Mouse (Mus musculus): Measurements from ENCODE around the gene Tmem120a.

The Tmem120a gene

GRCm38 (mm10) chr5:135743741-135744609, at the start of gene Tmem120a:
Gene Tmem120a, minus strand, starts transcription at chr5:135744448.
- CTCF ChIA-PET: interaction anchor here (0.6 to 0.7 kb wide), 3 partner anchors 19 to 167 kb away, joined by 3 read pairs; no protein-coding TSS in a partner anchor

GRCm38 (mm10) chr5:135782901-135783300, 38.7 kb upstream of the Tmem120a start:
- CTCF ChIA-PET: no interaction called here

- CTCF ChIA-PET: interaction anchor here (0.5 kb wide), 1 partner anchor 64 kb away, joined by 4 read pairs; no protein-coding TSS in a partner anchor
Measured at GRCm38 (mm10) chr5:135780331-135780730, 36.1 kb upstream of the Tmem120a start.

GRCm38 (mm10) chr5:135778471-135779445, 34.5 kb upstream of the Tmem120a start, which contains the start of gene Mdh2:
Gene Mdh2, plus strand, starts transcription at chr5:135778480.
- CTCF ChIA-PET: interaction anchor here (0.6 kb wide), 1 partner anchor 418 kb away, joined by 3 read pairs; no protein-coding TSS in a partner anchor

GRCm38 (mm10) chr5:135777796-135778470, 33.7 kb upstream of the Tmem120a start, which contains the start of gene Styxl1:
Gene Styxl1, minus strand, starts transcription at chr5:135778385.
- CTCF ChIA-PET: interaction anchor here (0.6 kb wide), 1 partner anchor 419 kb away, joined by 3 read pairs; no protein-coding TSS in a partner anchor

GRCm38 (mm10) chr5:135776546-135776945, 32.3 kb upstream of the Tmem120a start:
- CTCF ChIA-PET: no interaction called here

- CTCF ChIA-PET: no interaction called here
Measured at GRCm38 (mm10) chr5:135772519-135772918, 28.3 kb upstream of the Tmem120a start.

GRCm38 (mm10) chr5:135764971-135765370, 20.7 kb upstream of the Tmem120a start:
- CTCF ChIA-PET: no interaction called here

- CTCF ChIA-PET: interaction anchor here (1.3 to 1.4 kb wide), 2 partner anchors 19 to 147 kb away, joined by 3 to 4 read pairs; partner anchors contain the start of gene Tmem120a
Measured at GRCm38 (mm10) chr5:135763526-135763925, 19.3 kb upstream of the Tmem120a start.

- CTCF ChIA-PET: no interaction called here
Measured at GRCm38 (mm10) chr5:135761881-135762280, 17.6 kb upstream of the Tmem120a start.

- CTCF ChIA-PET: no interaction called here
Measured at GRCm38 (mm10) chr5:135751595-135751994, 7.3 kb upstream of the Tmem120a start.

- CTCF ChIA-PET: no interaction called here
Measured at GRCm38 (mm10) chr5:135751041-135751440, 6.8 kb upstream of the Tmem120a start.

- CTCF ChIA-PET: interaction anchor here (0.5 to 0.6 kb wide), 2 partner anchors 168 to 556 kb away, joined by 3 to 5 read pairs; no protein-coding TSS in a partner anchor
Measured at GRCm38 (mm10) chr5:135744742-135745141, 494 bp upstream of the Tmem120a start.

GRCm38 (mm10) chr5:135742941-135743740, 1.1 kb downstream of the Tmem120a start:
- CTCF ChIA-PET: no interaction called here

GRCm38 (mm10) chr5:135742156-135742555, 2.1 kb downstream of the Tmem120a start:
- CTCF ChIA-PET: interaction anchor here (0.5 to 0.6 kb wide), 2 partner anchors 22 to 376 kb away, joined by 4 to 5 read pairs; no protein-coding TSS in a partner anchor

- CTCF ChIA-PET: no interaction called here
Measured at GRCm38 (mm10) chr5:135738266-135738665, 6.0 kb downstream of the Tmem120a start.

GRCm38 (mm10) chr5:135737154-135737553, 7.1 kb downstream of the Tmem120a start:
- CTCF ChIA-PET: no interaction called here

- CTCF ChIA-PET: interaction anchor here (0.6 kb wide), 1 partner anchor 618 kb away, joined by 18 read pairs; no protein-coding TSS in a partner anchor
Measured at GRCm38 (mm10) chr5:135736544-135736943, 7.7 kb downstream of the Tmem120a start.

- CTCF ChIA-PET: no interaction called here
Measured at GRCm38 (mm10) chr5:135735741-135736140, 8.5 kb downstream of the Tmem120a start.

GRCm38 (mm10) chr5:135734057-135734680, 10.1 kb downstream of the Tmem120a start:
- CTCF ChIA-PET: no interaction called here
